27 mouse cellular contexts compared by ENCODE assay signal in the genomic region with DNA sequence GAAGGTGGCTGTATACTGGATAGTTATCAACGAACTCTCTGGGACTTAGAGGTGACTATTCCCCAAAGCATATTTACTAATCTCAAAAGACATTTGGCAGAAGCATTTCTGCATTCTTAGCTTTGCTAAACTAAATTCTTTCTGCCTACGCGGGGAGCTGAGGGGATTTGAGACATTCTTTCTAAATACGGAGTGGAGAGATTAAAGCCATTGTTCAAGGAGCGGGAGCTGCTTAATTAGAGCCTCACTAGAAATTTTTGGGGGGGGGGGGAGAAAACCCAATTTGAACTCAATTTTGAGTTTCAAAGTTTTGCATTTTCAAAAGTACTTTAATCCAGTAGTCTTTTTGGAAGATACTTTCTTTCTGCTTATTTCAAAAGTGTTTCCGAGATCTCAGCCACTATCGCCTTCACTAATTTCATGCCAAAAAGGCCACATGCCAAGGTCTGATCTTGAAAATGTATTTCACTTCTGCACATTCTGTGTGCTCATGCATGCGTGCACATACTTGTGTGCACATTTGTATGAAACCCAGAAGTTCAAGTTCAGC.
A peak's percentile ranks its signal among the peaks of the same experiment; 100 is the strongest.
DNase-seq lines count a peak whose midpoint lies in the region; ATAC-seq and TF ChIP-seq lines count a peak whose summit lies in the region.
"Had no signal": no experiment of that assay in that cellular context is flagged by ENCODE, and none has a peak within 500 bp of the region (broad histone marks: within the 10 kb centered on the region; RNA-seq: fewer than 3 reads in every experiment).

No protein-coding gene starts in this region.

- H3K27ac ChIP-seq in embryonic facial prominence, embryonic 11.5 days (replicated peaks; ENCODE audit: low read depth, low read length), result no peak overlapping the region
- H3K27ac ChIP-seq in embryonic facial prominence, embryonic 10.5 days (replicated peaks), result no peak overlapping the region
- no peak overlapping the region for H3K27ac ChIP-seq in hindbrain, postnatal 0 days
- no peak overlapping the region for H3K27ac ChIP-seq in hindbrain, embryonic 10.5 days
- no peak overlapping the region for H3K27ac ChIP-seq in midbrain, embryonic 14.5 days (replicated peaks; ENCODE audit: low read depth, low read length)
- no peak overlapping the region for H3K27ac ChIP-seq in midbrain, embryonic 10.5 days (replicated peaks)
- H3K27ac ChIP-seq: embryonic facial prominence, embryonic 15.5 days; forebrain, embryonic 15.5 days; heart, adult 2 months; limb, embryonic 15.5 days; liver, embryonic 13.5 days; midbrain, embryonic 13.5 days had no signal

- no peaks in the 10 kb centered on the region for H3K9me3 ChIP-seq in embryonic facial prominence, embryonic 11.5 days (replicated peaks; ENCODE audit: control insufficient read depth, low read length)
- no peaks in the 10 kb centered on the region for H3K9me3 ChIP-seq in embryonic facial prominence, embryonic 10.5 days
- no peaks in the 10 kb centered on the region for H3K9me3 ChIP-seq in hindbrain, postnatal 0 days (ENCODE audit: low read length)
- H3K9me3 ChIP-seq in hindbrain, embryonic 10.5 days, result no peaks in the 10 kb centered on the region
- no peaks in the 10 kb centered on the region for H3K9me3 ChIP-seq in midbrain, embryonic 14.5 days (ENCODE audit: control insufficient read depth, low read length)
- no peaks in the 10 kb centered on the region for H3K9me3 ChIP-seq in midbrain, embryonic 10.5 days (replicated peaks)
- H3K9me3 ChIP-seq: embryonic facial prominence, embryonic 15.5 days; forebrain, embryonic 15.5 days; heart, embryonic 12.5 days; limb, embryonic 15.5 days; liver, embryonic 13.5 days; megakaryocyte, embryonic 14.5 days; midbrain, embryonic 13.5 days had no signal

- DNase-seq in embryonic facial prominence, embryonic 11.5 days (ENCODE audit: low spot score), result peak; percentile 0
- DNase-seq in embryonic facial prominence, embryonic 10.5 days (ENCODE audit: low spot score), result no peak
- peak; percentile 1 for DNase-seq in hindbrain, postnatal 0 days (ENCODE audit: low spot score)
- no peak for DNase-seq in hindbrain, embryonic 10.5 days (ENCODE audit: low spot score)
- DNase-seq in midbrain, embryonic 14.5 days, result peak; percentile 2
- DNase-seq in midbrain, embryonic 10.5 days (ENCODE audit: low spot score), result no peak
- DNase-seq in retina, embryonic 14.5 days (ENCODE audit: low spot score), result peak; percentile 17
- DNase-seq in layer of hippocampus, adult 11-12 months (ENCODE audit: low spot score), result no peak
- DNase-seq: adrenal gland, postnatal 25 days; cerebellum, adult 18-20 months; cerebellum, postnatal 10 days; heart, adult 2 months; heart, postnatal 4 days; kidney, adult 11 months; kidney, postnatal 25 days; liver, embryonic 13.5 days; lung, adult 18-20 months; lung, postnatal 14 days; right cerebral cortex, postnatal 4 days; thymus, adult 2 months; thymus, postnatal 36 days had no signal

- no peak for ATAC-seq in embryonic facial prominence, embryonic 11.5 days (replicated peaks; ENCODE audit: insufficient number of reproducible peaks, low FRiP score, low TSS enrichment, low read depth)
- no peak for ATAC-seq in hindbrain, postnatal 0 days
- ATAC-seq in midbrain, embryonic 14.5 days (ENCODE audit: low FRiP score, low TSS enrichment), result no peak
- ATAC-seq: forebrain, embryonic 15.5 days; midbrain, embryonic 13.5 days had no signal

- no peaks in the 10 kb centered on the region for H3K36me3 ChIP-seq in embryonic facial prominence, embryonic 11.5 days (replicated peaks; ENCODE audit: control insufficient read depth, insufficient read depth, low read depth, low read length)
- H3K36me3 ChIP-seq in embryonic facial prominence, embryonic 10.5 days (replicated peaks), result no peaks in the 10 kb centered on the region
- H3K36me3 ChIP-seq in hindbrain, postnatal 0 days (ENCODE audit: insufficient read depth, low read length), result no peaks in the 10 kb centered on the region
- no peaks in the 10 kb centered on the region for H3K36me3 ChIP-seq in hindbrain, embryonic 10.5 days
- no peaks in the 10 kb centered on the region for H3K36me3 ChIP-seq in midbrain, embryonic 14.5 days (ENCODE audit: control insufficient read depth, insufficient read depth, low read length)
- no peaks in the 10 kb centered on the region for H3K36me3 ChIP-seq in midbrain, embryonic 10.5 days
- H3K36me3 ChIP-seq: embryonic facial prominence, embryonic 15.5 days; forebrain, embryonic 15.5 days; heart, embryonic 12.5 days; limb, embryonic 15.5 days; liver, embryonic 13.5 days; midbrain, embryonic 13.5 days had no signal

- no peaks in the 10 kb centered on the region for H3K27me3 ChIP-seq in embryonic facial prominence, embryonic 11.5 days (ENCODE audit: control insufficient read depth, insufficient read depth, low read length)
- H3K27me3 ChIP-seq in embryonic facial prominence, embryonic 10.5 days (replicated peaks; ENCODE audit: low read depth, poor library complexity, severe bottlenecking), result no peaks in the 10 kb centered on the region
- H3K27me3 ChIP-seq in hindbrain, postnatal 0 days (ENCODE audit: insufficient read depth, low read length), result no peaks in the 10 kb centered on the region
- H3K27me3 ChIP-seq in hindbrain, embryonic 10.5 days (ENCODE audit: insufficient read depth, poor library complexity, severe bottlenecking), result no peaks in the 10 kb centered on the region
- H3K27me3 ChIP-seq in midbrain, embryonic 14.5 days (ENCODE audit: control insufficient read depth, insufficient read depth, low read length), result no peaks in the 10 kb centered on the region
- H3K27me3 ChIP-seq in midbrain, embryonic 10.5 days (ENCODE audit: low read depth, poor library complexity, severe bottlenecking), result no peaks in the 10 kb centered on the region
- H3K27me3 ChIP-seq: embryonic facial prominence, embryonic 15.5 days; forebrain, embryonic 15.5 days; heart, embryonic 12.5 days; liver, embryonic 13.5 days; megakaryocyte, embryonic 14.5 days; midbrain, embryonic 13.5 days had no signal

- H3K4me3 ChIP-seq in embryonic facial prominence, embryonic 11.5 days (ENCODE audit: low read depth, low read length), result no peak overlapping the region
- H3K4me3 ChIP-seq in embryonic facial prominence, embryonic 10.5 days, result no peak overlapping the region
- H3K4me3 ChIP-seq in hindbrain, postnatal 0 days (ENCODE audit: low read length), result no peak overlapping the region
- no peak overlapping the region for H3K4me3 ChIP-seq in hindbrain, embryonic 10.5 days
- H3K4me3 ChIP-seq in midbrain, embryonic 14.5 days (replicated peaks; ENCODE audit: low read depth, low read length), result no peak overlapping the region
- H3K4me3 ChIP-seq in midbrain, embryonic 10.5 days, result no peak overlapping the region
- H3K4me3 ChIP-seq: embryonic facial prominence, embryonic 15.5 days; forebrain, embryonic 15.5 days; heart, adult 2 months; heart, embryonic 12.5 days; limb, embryonic 15.5 days; liver, embryonic 13.5 days; megakaryocyte, embryonic 14.5 days; midbrain, embryonic 13.5 days had no signal

- no peak overlapping the region for H3K9ac ChIP-seq in embryonic facial prominence, embryonic 11.5 days (replicated peaks; ENCODE audit: low read length)
- no peak overlapping the region for H3K9ac ChIP-seq in hindbrain, postnatal 0 days (replicated peaks; ENCODE audit: low read length)
- no peak overlapping the region for H3K9ac ChIP-seq in midbrain, embryonic 14.5 days (replicated peaks; ENCODE audit: low read length)
- H3K9ac ChIP-seq: embryonic facial prominence, embryonic 15.5 days; forebrain, embryonic 15.5 days; heart, embryonic 12.5 days; limb, embryonic 15.5 days; liver, embryonic 13.5 days; midbrain, embryonic 13.5 days had no signal

- H3K4me1 ChIP-seq in embryonic facial prominence, embryonic 11.5 days (ENCODE audit: control insufficient read depth, insufficient read depth, low read length), result no peaks in the 10 kb centered on the region
- peaks cover 8% of the 10 kb centered on the region for H3K4me1 ChIP-seq in embryonic facial prominence, embryonic 10.5 days
- no peaks in the 10 kb centered on the region for H3K4me1 ChIP-seq in hindbrain, postnatal 0 days (ENCODE audit: insufficient read depth, low read length)
- no peaks in the 10 kb centered on the region for H3K4me1 ChIP-seq in hindbrain, embryonic 10.5 days (replicated peaks)
- no peaks in the 10 kb centered on the region for H3K4me1 ChIP-seq in midbrain, embryonic 14.5 days (ENCODE audit: control insufficient read depth, insufficient read depth, low read length)
- H3K4me1 ChIP-seq in midbrain, embryonic 10.5 days, result peaks cover 9% of the 10 kb centered on the region; the same call in 1 of the 2 replicates
- H3K4me1 ChIP-seq: embryonic facial prominence, embryonic 15.5 days; forebrain, embryonic 15.5 days; heart, embryonic 12.5 days; limb, embryonic 15.5 days; liver, embryonic 13.5 days; megakaryocyte, embryonic 14.5 days; midbrain, embryonic 13.5 days had no signal

- no peak overlapping the region for H3K4me2 ChIP-seq in embryonic facial prominence, embryonic 11.5 days (ENCODE audit: low read depth, low read length)
- H3K4me2 ChIP-seq in hindbrain, postnatal 0 days (ENCODE audit: low read depth, low read length), result no peak overlapping the region
- H3K4me2 ChIP-seq in midbrain, embryonic 14.5 days (ENCODE audit: low read length), result no peak overlapping the region
- H3K4me2 ChIP-seq: embryonic facial prominence, embryonic 15.5 days; forebrain, embryonic 15.5 days; heart, embryonic 12.5 days; limb, embryonic 15.5 days; liver, embryonic 13.5 days; midbrain, embryonic 13.5 days had no signal

- no peak for TF ChIP-seq CTCF in hindbrain, postnatal 0 days (IDR thresholded peaks at IDR 0.05; ENCODE audit: low read depth)

- WGBS in embryonic facial prominence, embryonic 11.5 days, result 58% methylated on average over 8 of the region's 8 CpGs
- 56% methylated on average over 8 of the region's 8 CpGs for WGBS in embryonic facial prominence, embryonic 10.5 days
- WGBS in hindbrain, postnatal 0 days, result 61% methylated on average over 8 of the region's 8 CpGs
- WGBS in hindbrain, embryonic 10.5 days, result 74% methylated on average over 8 of the region's 8 CpGs
- 38% methylated on average over 8 of the region's 8 CpGs for WGBS in midbrain, embryonic 14.5 days
- 43% methylated on average over 8 of the region's 8 CpGs for WGBS in midbrain, embryonic 10.5 days

Comparison
In these comparisons a context has a peak if more than half of its experiments do, and no peak if none do; other contexts are left out.
1. DNase-seq: peak in embryonic facial prominence, embryonic 11.5 days (single experiment), hindbrain, postnatal 0 days (single experiment), midbrain, embryonic 14.5 days (single experiment) and retina, embryonic 14.5 days (single experiment); none in embryonic facial prominence, embryonic 10.5 days (single experiment), hindbrain, embryonic 10.5 days (single experiment), midbrain, embryonic 10.5 days (single experiment) and layer of hippocampus, adult 11-12 months (single experiment).